Mouse (Mus musculus) intestine, postnatal 0 days (tissue): ENCODE measurements around the gene Slc6a21. TPM values are rescaled to one million over a fixed set of nuclear protein-coding genes. Genes with fewer than 3 reads are reported as not detected.

Experiments used
- ATAC-seq: fragments of 200-750 bp; cut with Nextera tagmentation; 2 replicates; pipeline ENCODE4 v1.8.0; 2017; ENCODE audit warnings: mild to moderate bottlenecking, moderate TSS enrichment, moderate library complexity
- H3K27ac ChIP-seq: fragments of 300-500 bp; sonication (generic); 2 replicates; pipeline ENCODE4 v1.5.1; 2014; ENCODE audit warnings: mild to moderate bottlenecking, low read depth, low read length, moderate library complexity
- H3K27me3 ChIP-seq: fragments of 300-500 bp; sonication (generic); replicated peaks from 2 replicates; pipeline ENCODE4 v1.6.1; 2014; ENCODE audit warnings: low read length, mixed read lengths; ENCODE audit not compliant: control insufficient read depth, insufficient read depth
- H3K36me3 ChIP-seq: fragments of 300-500 bp; sonication (generic); 2 replicates; pipeline ENCODE4 v1.6.1; 2014; ENCODE audit warnings: mild to moderate bottlenecking, moderate library complexity; ENCODE audit not compliant: control insufficient read depth, insufficient read depth
- H3K4me1 ChIP-seq: fragments of 300-500 bp; sonication (generic); replicated peaks from 2 replicates; pipeline ENCODE4 v1.6.1; 2014; ENCODE audit warnings: antibody characterized with exemption, low read length, mixed read lengths; ENCODE audit not compliant: control insufficient read depth, insufficient read depth
- H3K4me2 ChIP-seq: fragments of 300-500 bp; sonication (generic); replicated peaks from 2 replicates; pipeline ENCODE4 v1.6.1; 2014; ENCODE audit warnings: low read depth, mild to moderate bottlenecking, moderate library complexity
- H3K4me3 ChIP-seq: fragments of 300-500 bp; sonication (generic); 2 replicates; pipeline ENCODE4 v1.5.1; 2014; ENCODE audit warnings: low read depth, low read length
- H3K9ac ChIP-seq: fragments of 300-500 bp; sonication (generic); 2 replicates; pipeline ENCODE4 v1.6.1; 2014; ENCODE audit warnings: mild to moderate bottlenecking, low read depth, low read length
- H3K9me3 ChIP-seq: fragments of 300-500 bp; sonication (generic); 2 replicates; pipeline ENCODE4 v1.6.1; 2016; ENCODE audit warnings: mixed run types; ENCODE audit not compliant: control insufficient read depth
- CTCF ChIP-seq: sonication (generic); IDR thresholded peaks from 2 replicates; pipeline ENCODE4 v1.5.1; 2016; ENCODE audit warnings: low read depth, mild to moderate bottlenecking, control low read depth, antibody characterized with exemption, moderate library complexity
- WGBS: fragments of 180-500 bp; shearing (Covaris S2); extraction: QIAGEN DNeasy Blood & Tissue Kit; methylation state at CpG from one replicate; pipeline ENCODE4 v1.1.7; 2014; 5-methylcytosine and 5-hydroxymethylcytosine counted together
- polyA plus RNA-seq: library from polyadenylated mRNA; unstranded; fragments of >200 nt; fragmentation: Nextera tagmentation; extraction: Ambion mirVana; gene quantifications from 2 replicates; pipeline ENCODE4 v1.2.1, GENCODE M21; 2015

Slc6a21 gene
- polyA plus RNA-seq, 1 experiment from 2014 or later = not detected

DNA sequence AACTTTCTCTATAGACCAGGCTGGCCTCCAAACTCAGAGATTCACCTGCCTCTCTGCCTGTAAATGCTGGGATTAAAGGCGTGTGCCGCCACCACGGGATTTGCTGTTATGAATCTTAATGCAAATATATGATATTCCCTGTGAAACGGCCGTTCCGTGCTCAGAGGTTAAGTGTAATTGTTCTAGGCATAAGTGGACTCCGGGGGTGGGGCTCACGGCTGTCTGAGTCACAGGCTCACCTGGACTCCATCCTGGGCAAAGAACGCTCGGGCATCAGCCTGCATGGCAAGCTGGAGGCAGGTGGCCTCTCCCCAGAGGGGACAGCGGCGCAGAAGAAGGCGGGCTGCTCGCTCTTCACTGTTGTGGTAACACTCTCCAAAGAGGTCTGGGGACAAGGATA, 39.2 kb downstream of the Slc6a21 start:
- H3K27ac ChIP-seq = peak overlapping the region; percentile 77
- H3K9ac ChIP-seq = no peak overlapping the region
- peak; percentile 81 for ATAC-seq
- no peak for TF ChIP-seq CTCF
- no peak overlapping the region for H3K4me2 ChIP-seq
- no peaks in the 10 kb centered on the region; the same call in 1 of the 2 replicates for H3K4me1 ChIP-seq
- H3K9me3 ChIP-seq = no peaks in the 10 kb centered on the region
- H3K27me3 ChIP-seq = no peaks in the 10 kb centered on the region
- no peak overlapping the region for H3K4me3 ChIP-seq
- WGBS = 53% methylated on average over 14 of the region's 14 CpGs
- H3K36me3 ChIP-seq = peaks cover 51% of the 10 kb centered on the region

DNA sequence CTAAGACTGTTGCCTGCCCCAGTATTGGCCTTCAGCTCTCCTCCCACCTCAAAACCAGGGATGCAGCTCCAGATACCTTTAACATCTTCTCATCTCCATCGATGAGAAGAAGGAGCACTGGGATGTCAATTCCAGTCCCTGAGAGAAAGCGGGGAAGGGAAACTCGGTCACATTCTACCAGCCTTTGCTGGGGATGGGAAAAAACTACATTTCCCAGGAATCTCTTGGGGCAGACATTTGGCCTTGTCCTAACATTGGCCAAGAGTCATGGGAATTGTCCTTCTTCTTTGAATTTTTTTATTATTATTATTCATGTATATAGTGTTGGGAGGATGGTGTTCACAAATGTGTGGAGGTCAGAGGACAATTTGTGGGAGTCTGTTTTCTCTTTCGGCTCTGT, 44.9 kb downstream of the Slc6a21 start:
- no peak for TF ChIP-seq CTCF
- ATAC-seq = no peak

DNA sequence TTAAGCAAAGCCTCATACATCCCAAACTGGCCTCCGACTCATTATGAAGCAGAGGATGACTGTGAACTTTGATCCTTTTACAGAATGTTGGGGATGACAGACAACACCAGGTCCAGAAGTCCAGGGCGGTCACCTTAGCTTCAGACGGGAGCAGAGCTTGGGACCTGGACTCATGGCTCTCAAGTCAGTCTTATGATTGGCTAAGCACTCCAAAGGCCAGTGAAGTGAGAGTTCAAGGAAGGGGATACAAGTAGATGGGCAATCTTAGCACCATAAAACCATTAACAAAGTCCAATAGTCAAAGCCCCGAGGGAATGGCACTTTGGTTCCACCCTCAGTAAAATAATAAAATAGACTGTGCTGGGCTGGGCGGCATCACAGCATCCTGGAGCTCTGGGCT, 45.8 kb downstream of the Slc6a21 start:
- Histone ChIP-seq H3K4me3 (no peak overlapping the region), H3K4me1 (peaks cover 2% of the 10 kb centered on the region; the same call in 1 of the 2 replicates), H3K27me3 (no peaks in the 10 kb centered on the region), H3K36me3 (peaks cover 56% of the 10 kb centered on the region), H3K4me2 (no peak overlapping the region), H3K9me3 (no peaks in the 10 kb centered on the region), H3K9ac (no peak overlapping the region), H3K27ac (peak overlapping the region; percentile 74)
- TF ChIP-seq CTCF = peak; percentile 23
- ATAC-seq = peak; percentile 95
- WGBS = 43% methylated on average over 5 of the region's 5 CpGs

More for the DNA sequence above, 44.9 kb downstream of the Slc6a21 start:
- H3K36me3 ChIP-seq = peaks cover 58% of the 10 kb centered on the region
- peaks cover 2% of the 10 kb centered on the region; the same call in 1 of the 2 replicates for H3K4me1 ChIP-seq
- H3K27ac ChIP-seq = peak overlapping the region; percentile 74; the same call in 1 of the 2 replicates
- no peaks in the 10 kb centered on the region for H3K27me3 ChIP-seq
- H3K9me3 ChIP-seq = no peaks in the 10 kb centered on the region
- H3K4me2 ChIP-seq = no peak overlapping the region
- 91% methylated on average over 4 of the region's 4 CpGs for WGBS
- H3K9ac ChIP-seq = no peak overlapping the region
- H3K4me3 ChIP-seq = no peak overlapping the region

DNA sequence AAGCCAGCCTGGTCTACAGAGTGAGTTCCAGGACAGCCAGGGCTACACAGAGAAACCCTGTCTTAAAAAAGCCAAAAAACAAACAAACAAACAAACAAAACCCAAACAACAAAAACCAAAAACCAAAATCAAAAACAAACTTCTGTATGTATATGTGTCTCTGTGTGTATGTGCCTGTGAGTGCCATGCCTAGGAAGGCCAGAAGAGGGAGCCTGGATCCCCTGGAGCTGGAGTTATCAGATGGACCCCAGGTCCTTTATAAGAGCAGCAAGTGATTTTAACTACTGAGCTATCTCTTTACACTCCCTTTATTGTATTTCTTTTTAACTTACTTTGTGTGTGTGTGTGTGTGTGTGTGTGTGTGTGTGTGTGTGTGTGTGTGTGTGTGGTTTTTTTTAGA, 48.5 kb downstream of the Slc6a21 start:
- peak; percentile 42 for TF ChIP-seq CTCF
- Histone ChIP-seq H3K9ac (no peak overlapping the region), H3K4me1 (peaks cover 2% of the 10 kb centered on the region; the same call in 1 of the 2 replicates), H3K36me3 (peaks cover 43% of the 10 kb centered on the region), H3K27me3 (no peaks in the 10 kb centered on the region), H3K4me2 (no peak overlapping the region), H3K9me3 (no peaks in the 10 kb centered on the region), H3K27ac (no peak overlapping the region), H3K4me3 (no peak overlapping the region)
- ATAC-seq = no peak

DNA sequence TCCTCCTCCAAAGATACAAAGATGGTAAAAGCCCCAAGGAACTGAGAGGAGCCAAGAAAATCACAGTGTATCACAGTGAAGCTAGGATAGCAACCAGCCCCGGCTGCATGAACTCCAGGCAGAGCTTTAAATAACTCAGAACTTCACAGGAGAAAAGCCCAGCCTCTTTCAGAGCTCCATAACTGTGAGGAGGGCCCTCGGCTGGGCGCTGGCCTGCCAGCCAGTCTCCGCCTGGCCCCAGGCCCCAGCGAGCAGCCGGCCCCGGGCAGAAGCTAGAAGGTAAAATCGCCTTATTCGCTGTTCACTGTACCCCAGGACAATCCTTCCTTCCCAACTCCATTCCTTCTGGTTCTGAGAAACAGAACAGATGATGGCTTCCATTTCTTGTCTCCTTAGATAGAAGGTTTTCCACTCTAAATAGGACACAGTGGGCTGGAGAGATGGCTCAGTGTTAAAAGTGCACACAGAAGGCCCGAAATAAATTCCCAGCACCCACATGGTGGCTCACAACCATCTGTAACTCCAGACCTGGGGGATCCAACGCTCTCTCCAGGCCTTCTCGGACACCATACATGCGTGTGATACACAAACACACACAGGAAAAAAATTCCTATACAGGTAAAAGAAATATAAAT, 51.6 kb downstream of the Slc6a21 start:
- Histone ChIP-seq H3K9ac (no peak overlapping the region), H3K36me3 (peaks cover 41% of the 10 kb centered on the region), H3K27me3 (no peaks in the 10 kb centered on the region), H3K4me1 (0 out of 2 replicates have a peak, but pooled peaks cover 5% of the 10 kb centered on the region), H3K4me2 (no peak overlapping the region), H3K4me3 (no peak overlapping the region), H3K9me3 (no peaks in the 10 kb centered on the region), H3K27ac (no peak overlapping the region)
- 84% methylated on average over 13 of the region's 13 CpGs for WGBS
- no peak for ATAC-seq
- TF ChIP-seq CTCF = no peak

DNA sequence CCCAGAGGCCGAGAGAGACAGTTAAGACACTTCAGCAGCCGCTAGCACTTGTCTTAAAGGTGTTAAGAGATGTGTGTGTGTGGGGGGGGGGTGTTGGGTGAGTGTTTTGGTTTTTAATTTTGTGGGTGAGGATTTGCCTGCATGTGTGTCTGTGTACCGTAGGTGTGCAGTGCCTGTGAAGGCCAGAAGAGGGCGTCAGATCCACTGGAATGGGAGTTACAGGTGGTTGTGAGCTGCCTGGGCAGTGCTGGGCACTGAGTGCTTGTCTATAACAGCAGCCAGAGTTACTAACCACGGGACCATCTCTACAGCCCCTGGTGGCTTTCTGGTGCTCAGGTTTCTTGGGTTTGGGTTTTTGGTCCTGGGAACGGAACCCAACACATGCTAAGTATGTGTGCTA, 54.2 kb downstream of the Slc6a21 start:
- peaks cover 22% of the 10 kb centered on the region for H3K36me3 ChIP-seq
- no peak overlapping the region for H3K9ac ChIP-seq
- ATAC-seq = no peak
- H3K4me3 ChIP-seq = no peak overlapping the region
- H3K27ac ChIP-seq = no peak overlapping the region
- no peak overlapping the region for H3K4me2 ChIP-seq
- 87% methylated on average over 6 of the region's 6 CpGs for WGBS
- H3K9me3 ChIP-seq = no peaks in the 10 kb centered on the region
- H3K4me1 ChIP-seq = 0 out of 2 replicates have a peak, but pooled peaks cover 10% of the 10 kb centered on the region
- TF ChIP-seq CTCF = peak; percentile 55
- no peaks in the 10 kb centered on the region for H3K27me3 ChIP-seq
